Mouse (Mus musculus): Measurements from ENCODE around the gene Rragd. TPM values are rescaled to one million over a fixed set of nuclear protein-coding genes. Genes with fewer than 3 reads are reported as not detected.
A peak's percentile ranks its signal among the peaks of the same experiment; 100 is the strongest.

Gene Rragd
- polyA plus RNA-seq, 1 experiment: 45.4 TPM

- TF ChIP-seq POLR2A (IDR thresholded peaks at IDR 0.05; ENCODE audit: borderline replicate concordance, insufficient read depth, low read length) (no peak), CTCF (IDR thresholded peaks at IDR 0.05; ENCODE audit: borderline replicate concordance, insufficient read depth, low read depth, low read length) (no peak)
- Histone ChIP-seq H3K4me1 (ENCODE audit: control insufficient read depth, insufficient read depth, low read length) (peaks cover 13% of the 10 kb centered on the region; the same call in 1 of the 2 replicates), H3K4me3 (replicated peaks; ENCODE audit: insufficient read depth, low read depth, low read length) (peak overlapping the region; percentile 75), H3K27me3 (ENCODE audit: control insufficient read depth, insufficient read depth, low read length) (no peaks in the 10 kb centered on the region), H3K27ac (ENCODE audit: insufficient read depth, low read length) (peak overlapping the region; percentile 52; the same call in 1 of the 2 replicates)
- no peak for DNase-seq
- WGBS: 4% methylated on average over 4 of the region's 4 CpGs
These were observed 49.2 kb downstream of the Rragd start for GRCm38 (mm10) chr4:33032045-33032444.

GRCm38 (mm10) chr4:33033515-33033914 lies 50.7 kb downstream of the Rragd start:
- Histone ChIP-seq H3K27ac (ENCODE audit: insufficient read depth, low read length) (no peak overlapping the region), H3K4me1 (ENCODE audit: control insufficient read depth, insufficient read depth, low read length) (peaks cover 13% of the 10 kb centered on the region; the same call in 1 of the 2 replicates), H3K27me3 (ENCODE audit: control insufficient read depth, insufficient read depth, low read length) (no peaks in the 10 kb centered on the region), H3K4me3 (replicated peaks; ENCODE audit: insufficient read depth, low read depth, low read length) (no peak overlapping the region)
- no peak for DNase-seq
- TF ChIP-seq CTCF (IDR thresholded peaks at IDR 0.05; ENCODE audit: borderline replicate concordance, insufficient read depth, low read depth, low read length) (no peak), POLR2A (IDR thresholded peaks at IDR 0.05; ENCODE audit: borderline replicate concordance, insufficient read depth, low read length) (no peak)
- WGBS: 73% methylated on average over 6 of the region's 6 CpGs

GRCm38 (mm10) chr4:33039826-33040225 lies 57.0 kb downstream of the Rragd start:
- DNase-seq: no peak
- Histone ChIP-seq H3K4me1 (ENCODE audit: control insufficient read depth, insufficient read depth, low read length) (no peaks in the 10 kb centered on the region; the same call in 1 of the 2 replicates), H3K4me3 (replicated peaks; ENCODE audit: insufficient read depth, low read depth, low read length) (no peak overlapping the region), H3K27me3 (ENCODE audit: control insufficient read depth, insufficient read depth, low read length) (no peaks in the 10 kb centered on the region), H3K27ac (ENCODE audit: insufficient read depth, low read length) (no peak overlapping the region)
- no peak for TF ChIP-seq POLR2A (IDR thresholded peaks at IDR 0.05; ENCODE audit: borderline replicate concordance, insufficient read depth, low read length)
- TF ChIP-seq CTCF (IDR thresholded peaks at IDR 0.05; ENCODE audit: borderline replicate concordance, insufficient read depth, low read depth, low read length): no peak
- WGBS: 84% methylated on average over 4 of the region's 4 CpGs

GRCm38 (mm10) chr4:33049601-33050000 lies 66.8 kb downstream of the Rragd start:
- Histone ChIP-seq H3K4me3 (replicated peaks; ENCODE audit: insufficient read depth, low read depth, low read length) (no peak overlapping the region), H3K4me1 (ENCODE audit: control insufficient read depth, insufficient read depth, low read length) (peaks cover 4% of the 10 kb centered on the region), H3K27ac (ENCODE audit: insufficient read depth, low read length) (no peak overlapping the region), H3K27me3 (ENCODE audit: control insufficient read depth, insufficient read depth, low read length) (no peaks in the 10 kb centered on the region)
- no peak for DNase-seq
- TF ChIP-seq POLR2A (IDR thresholded peaks at IDR 0.05; ENCODE audit: borderline replicate concordance, insufficient read depth, low read length) (no peak), CTCF (IDR thresholded peaks at IDR 0.05; ENCODE audit: borderline replicate concordance, insufficient read depth, low read depth, low read length) (no peak)
- 96% methylated on average over 11 of the region's 11 CpGs for WGBS

- WGBS: 75% methylated on average over 3 of the region's 3 CpGs
- Histone ChIP-seq H3K4me3 (replicated peaks; ENCODE audit: insufficient read depth, low read depth, low read length) (no peak overlapping the region), H3K4me1 (ENCODE audit: control insufficient read depth, insufficient read depth, low read length) (peaks cover 4% of the 10 kb centered on the region), H3K27ac (ENCODE audit: insufficient read depth, low read length) (no peak overlapping the region), H3K27me3 (ENCODE audit: control insufficient read depth, insufficient read depth, low read length) (no peaks in the 10 kb centered on the region)
- no peak for DNase-seq
- TF ChIP-seq CTCF (IDR thresholded peaks at IDR 0.05; ENCODE audit: borderline replicate concordance, insufficient read depth, low read depth, low read length) (no peak), POLR2A (IDR thresholded peaks at IDR 0.05; ENCODE audit: borderline replicate concordance, insufficient read depth, low read length) (no peak)
These were observed 69.2 kb downstream of the Rragd start for GRCm38 (mm10) chr4:33052055-33052454.

- no peak for DNase-seq
- no peak overlapping the region for H3K27ac ChIP-seq (ENCODE audit: insufficient read depth, low read length)
- TF ChIP-seq POLR2A (IDR thresholded peaks at IDR 0.05; ENCODE audit: borderline replicate concordance, insufficient read depth, low read length): no peak
- TF ChIP-seq CTCF (IDR thresholded peaks at IDR 0.05; ENCODE audit: borderline replicate concordance, insufficient read depth, low read depth, low read length): no peak
- WGBS: 85% methylated on average over 5 of the region's 5 CpGs
- H3K27me3 ChIP-seq (ENCODE audit: control insufficient read depth, insufficient read depth, low read length): no peaks in the 10 kb centered on the region
- H3K4me1 ChIP-seq (ENCODE audit: control insufficient read depth, insufficient read depth, low read length): peaks cover 4% of the 10 kb centered on the region
- no peak overlapping the region for H3K4me3 ChIP-seq (replicated peaks; ENCODE audit: insufficient read depth, low read depth, low read length)
These were observed 69.8 kb downstream of the Rragd start for GRCm38 (mm10) chr4:33052650-33053049.

GRCm38 (mm10) chr4:33054426-33054825 lies 71.6 kb downstream of the Rragd start:
- H3K4me1 ChIP-seq (ENCODE audit: control insufficient read depth, insufficient read depth, low read length): peaks cover 4% of the 10 kb centered on the region
- TF ChIP-seq POLR2A (IDR thresholded peaks at IDR 0.05; ENCODE audit: borderline replicate concordance, insufficient read depth, low read length) (no peak), CTCF (IDR thresholded peaks at IDR 0.05; ENCODE audit: borderline replicate concordance, insufficient read depth, low read depth, low read length) (no peak)
- DNase-seq: no peak
- H3K4me3 ChIP-seq (replicated peaks; ENCODE audit: insufficient read depth, low read depth, low read length): no peak overlapping the region
- no peak overlapping the region for H3K27ac ChIP-seq (ENCODE audit: insufficient read depth, low read length)
- H3K27me3 ChIP-seq (ENCODE audit: control insufficient read depth, insufficient read depth, low read length): no peaks in the 10 kb centered on the region

- TF ChIP-seq CTCF (IDR thresholded peaks at IDR 0.05; ENCODE audit: borderline replicate concordance, insufficient read depth, low read depth, low read length): no peak
- no peak for TF ChIP-seq POLR2A (IDR thresholded peaks at IDR 0.05; ENCODE audit: borderline replicate concordance, insufficient read depth, low read length)
- Histone ChIP-seq H3K4me3 (replicated peaks; ENCODE audit: insufficient read depth, low read depth, low read length) (no peak overlapping the region), H3K4me1 (ENCODE audit: control insufficient read depth, insufficient read depth, low read length) (peaks cover 4% of the 10 kb centered on the region), H3K27ac (ENCODE audit: insufficient read depth, low read length) (no peak overlapping the region), H3K27me3 (ENCODE audit: control insufficient read depth, insufficient read depth, low read length) (no peaks in the 10 kb centered on the region)
- no peak for DNase-seq
- 95% methylated on average over 1 of the region's 1 CpGs for WGBS
These were observed 73.5 kb downstream of the Rragd start for GRCm38 (mm10) chr4:33056317-33056716.
